16 mouse cellular contexts compared by ENCODE assay signal in genomic region chr1:59488481-59488880, GRCm38 (mm10). TPM values are rescaled to one million over a fixed set of nuclear protein-coding genes. Genes with fewer than 3 reads are reported as not detected.
DNase-seq lines count a peak whose midpoint lies in the region; ATAC-seq and TF ChIP-seq lines count a peak whose summit lies in the region.
"Had no signal": no experiment of that assay in that cellular context is flagged by ENCODE, and none has a peak within 500 bp of the region (broad histone marks: within the 10 kb centered on the region; RNA-seq: fewer than 3 reads in every experiment).

No protein-coding gene starts in this region.

- 53% methylated on average over 4 of the region's 4 CpGs for WGBS in hindbrain, embryonic 15.5 days
- 61% methylated on average over 4 of the region's 4 CpGs for WGBS in hindbrain, embryonic 11.5 days
- WGBS in embryonic facial prominence, embryonic 12.5 days, result 41% methylated on average over 4 of the region's 4 CpGs
- 26% methylated on average over 4 of the region's 4 CpGs for WGBS in stomach, embryonic 16.5 days

- no peak overlapping the region for H3K27ac ChIP-seq in hindbrain, embryonic 15.5 days (replicated peaks)
- H3K27ac ChIP-seq in hindbrain, embryonic 11.5 days (ENCODE audit: low read depth, low read length), result no peak overlapping the region
- H3K27ac ChIP-seq in embryonic facial prominence, embryonic 12.5 days, result peak overlapping the region; percentile 73
- peak overlapping the region; percentile 66 for H3K27ac ChIP-seq in stomach, embryonic 16.5 days (ENCODE audit: low read length)
- no peak overlapping the region for H3K27ac ChIP-seq in layer of hippocampus, adult 2 months
- H3K27ac ChIP-seq: left cerebral cortex, adult 2 months had no signal

- 0 out of 2 replicates have a peak overlapping the region, but pooled peaks have one; percentile 47 for H3K4me2 ChIP-seq in hindbrain, embryonic 15.5 days
- no peak overlapping the region for H3K4me2 ChIP-seq in hindbrain, embryonic 11.5 days (replicated peaks; ENCODE audit: low read depth, low read length)
- H3K4me2 ChIP-seq in embryonic facial prominence, embryonic 12.5 days (replicated peaks), result peak overlapping the region; percentile 54; the same call in 1 of the 2 replicates
- peak overlapping the region; percentile 17; the same call in 1 of the 2 replicates for H3K4me2 ChIP-seq in stomach, embryonic 16.5 days (ENCODE audit: low read depth, low read length)

- no peak for DNase-seq in hindbrain, embryonic 11.5 days (ENCODE audit: low spot score)
- DNase-seq in lung, postnatal 36 days, result peak; percentile 14
- no peak for DNase-seq in lung, postnatal 4 days
- no peak for DNase-seq in layer of hippocampus, adult 2 months (ENCODE audit: low spot score in 2 of 2)
- DNase-seq: adrenal gland, postnatal 36 days; cerebellum, adult 9-10 months; gastrocnemius, postnatal 36 days; heart, postnatal 4 days; kidney, postnatal 4 days; liver, embryonic 13.5 days; thymus, postnatal 36 days had no signal

- H3K4me3 ChIP-seq in hindbrain, embryonic 15.5 days, result no peak overlapping the region
- no peak overlapping the region for H3K4me3 ChIP-seq in hindbrain, embryonic 11.5 days (ENCODE audit: low read depth, low read length)
- H3K4me3 ChIP-seq in embryonic facial prominence, embryonic 12.5 days, result no peak overlapping the region
- H3K4me3 ChIP-seq in stomach, embryonic 16.5 days (replicated peaks; ENCODE audit: low read length), result no peak overlapping the region
- H3K4me3 ChIP-seq in layer of hippocampus, adult 2 months, result no peak overlapping the region
- H3K4me3 ChIP-seq: left cerebral cortex, adult 2 months had no signal

- no peaks in the 10 kb centered on the region for H3K9me3 ChIP-seq in hindbrain, embryonic 15.5 days
- H3K9me3 ChIP-seq in hindbrain, embryonic 11.5 days (ENCODE audit: control insufficient read depth, low read length), result no peaks in the 10 kb centered on the region
- no peaks in the 10 kb centered on the region for H3K9me3 ChIP-seq in embryonic facial prominence, embryonic 12.5 days
- no peaks in the 10 kb centered on the region for H3K9me3 ChIP-seq in stomach, embryonic 16.5 days (replicated peaks; ENCODE audit: control insufficient read depth, low read length)
- H3K9me3 ChIP-seq: liver, embryonic 13.5 days had no signal

- H3K36me3 ChIP-seq in hindbrain, embryonic 15.5 days, result no peaks in the 10 kb centered on the region
- no peaks in the 10 kb centered on the region for H3K36me3 ChIP-seq in hindbrain, embryonic 11.5 days (ENCODE audit: control insufficient read depth, insufficient read depth, low read length)
- H3K36me3 ChIP-seq in embryonic facial prominence, embryonic 12.5 days, result 0 out of 2 replicates have a peak, but pooled peaks cover 14% of the 10 kb centered on the region
- H3K36me3 ChIP-seq in stomach, embryonic 16.5 days (ENCODE audit: control insufficient read depth, insufficient read depth, low read length), result no peaks in the 10 kb centered on the region

- H3K27me3 ChIP-seq in hindbrain, embryonic 15.5 days, result 0 out of 2 replicates have a peak, but pooled peaks cover 4% of the 10 kb centered on the region
- no peaks in the 10 kb centered on the region for H3K27me3 ChIP-seq in hindbrain, embryonic 11.5 days (ENCODE audit: control insufficient read depth, insufficient read depth, low read length)
- H3K27me3 ChIP-seq in embryonic facial prominence, embryonic 12.5 days, result no peaks in the 10 kb centered on the region
- H3K27me3 ChIP-seq in stomach, embryonic 16.5 days (ENCODE audit: control insufficient read depth, insufficient read depth, low read length), result no peaks in the 10 kb centered on the region
- H3K27me3 ChIP-seq: CH12.LX had no signal

- no peak for ATAC-seq in hindbrain, embryonic 15.5 days (ENCODE audit: low FRiP score, low read depth)
- no peak for ATAC-seq in hindbrain, embryonic 11.5 days (ENCODE audit: low FRiP score)
- ATAC-seq in embryonic facial prominence, embryonic 12.5 days (ENCODE audit: insufficient number of reproducible peaks, insufficient read depth, low FRiP score, low TSS enrichment), result no peak
- ATAC-seq in stomach, embryonic 16.5 days (ENCODE audit: insufficient read depth, low FRiP score), result no peak

- no peak for TF ChIP-seq CTCF in layer of hippocampus, adult 2 months (conservative IDR thresholded peaks at IDR 0.05)

- H3K4me1 ChIP-seq in hindbrain, embryonic 15.5 days (replicated peaks), result peaks cover 32% of the 10 kb centered on the region
- peaks cover 8% of the 10 kb centered on the region; the same call in 1 of the 2 replicates for H3K4me1 ChIP-seq in hindbrain, embryonic 11.5 days (replicated peaks; ENCODE audit: control insufficient read depth, insufficient read depth, low read length)
- peaks cover 62% of the 10 kb centered on the region for H3K4me1 ChIP-seq in embryonic facial prominence, embryonic 12.5 days
- peaks cover 45% of the 10 kb centered on the region for H3K4me1 ChIP-seq in stomach, embryonic 16.5 days (ENCODE audit: control insufficient read depth, insufficient read depth, low read length)

- H3K9ac ChIP-seq in hindbrain, embryonic 15.5 days, result no peak overlapping the region
- H3K9ac ChIP-seq in hindbrain, embryonic 11.5 days (ENCODE audit: low read depth, low read length), result no peak overlapping the region
- no peak overlapping the region for H3K9ac ChIP-seq in embryonic facial prominence, embryonic 12.5 days
- H3K9ac ChIP-seq in stomach, embryonic 16.5 days (ENCODE audit: low read length), result no peak overlapping the region

RNA-seq across cellular contexts. Expression of gene Fzd7, which starts 6.3 kb away (rescaled TPM):
- polyA plus RNA-seq in hindbrain, embryonic 15.5 days (2015; fragmentation: Nextera tagmentation; extraction: Ambion mirVana), result 2.5 and 2.8 TPM in 2 replicates
- polyA plus RNA-seq in hindbrain, embryonic 11.5 days (2014; fragmentation: Nextera tagmentation; extraction: Ambion mirVana), result 13.0 and 15.4 TPM in 2 replicates
- polyA plus RNA-seq in embryonic facial prominence, embryonic 12.5 days (2016; fragmentation: Nextera tagmentation; extraction: Ambion mirVana), result 26.3 and 28.5 TPM in 2 replicates
- 5.3 and 5.8 TPM in 2 replicates for polyA plus RNA-seq in stomach, embryonic 16.5 days (2015; fragmentation: Nextera tagmentation; extraction: Ambion mirVana)
- total RNA-seq in layer of hippocampus, adult 2 months (2021), result 1 to 10 TPM; 5.4 to 6.7 TPM

RNA-seq across cellular contexts. Expression of gene Gm973, which starts 27.6 kb away (rescaled TPM):
- polyA plus RNA-seq in hindbrain, embryonic 15.5 days (2015; fragmentation: Nextera tagmentation; extraction: Ambion mirVana), result 8.1 and 9.4 TPM in 2 replicates
- 7.7 and 9.5 TPM in 2 replicates for polyA plus RNA-seq in hindbrain, embryonic 11.5 days (2014; fragmentation: Nextera tagmentation; extraction: Ambion mirVana)
- polyA plus RNA-seq in embryonic facial prominence, embryonic 12.5 days (2016; fragmentation: Nextera tagmentation; extraction: Ambion mirVana), result 0.67 and 0.82 TPM in 2 replicates
- 0.34 and 0.35 TPM in 2 replicates for polyA plus RNA-seq in stomach, embryonic 16.5 days (2015; fragmentation: Nextera tagmentation; extraction: Ambion mirVana)
- 10 to 100 TPM; 14.5 to 16.1 TPM for total RNA-seq in layer of hippocampus, adult 2 months (2021)
- total RNA-seq: heart, postnatal 4 days had no signal

Comparison
In these comparisons a context has a peak if more than half of its experiments do, and no peak if none do; other contexts are left out.
1. H3K27ac ChIP-seq: peak in embryonic facial prominence, embryonic 12.5 days (single experiment) and stomach, embryonic 16.5 days (single experiment); none in hindbrain, embryonic 15.5 days (single experiment), hindbrain, embryonic 11.5 days (single experiment) and layer of hippocampus, adult 2 months (single experiment).